Mouse (Mus musculus): ENCODE results near the gene Gbp3. TPM values are rescaled to one million over a fixed set of nuclear protein-coding genes. Genes with fewer than 3 reads are reported as not detected.
A peak's percentile ranks its signal among the peaks of the same experiment; 100 is the strongest.

Gbp3 gene
- total RNA-seq, 1 experiment from 2014 or later = 55.3 TPM

GRCm38 (mm10) chr3:142570738-142571137 lies 10.9 kb downstream of the Gbp3 start:
- no peak for ATAC-seq (replicated peaks in 1 of 2; ENCODE audit: insufficient read depth in 1 of 2, low FRiP score in 2 of 2, low TSS enrichment in 1 of 2, low read depth in 1 of 2, poor library complexity in 2 of 2, severe bottlenecking in 2 of 2)

GRCm38 (mm10) chr3:142577108-142577507 lies 17.3 kb downstream of the Gbp3 start:
- 0 out of 4 replicates have a peak, but pooled peaks of 1 of the 2 experiments have one; percentile 27 for ATAC-seq (replicated peaks in 1 of 2; ENCODE audit: insufficient read depth in 1 of 2, low FRiP score in 2 of 2, low TSS enrichment in 1 of 2, low read depth in 1 of 2, poor library complexity in 2 of 2, severe bottlenecking in 2 of 2)

- no peak for ATAC-seq (replicated peaks in 1 of 2; ENCODE audit: insufficient read depth in 1 of 2, low FRiP score in 2 of 2, low TSS enrichment in 1 of 2, low read depth in 1 of 2, poor library complexity in 2 of 2, severe bottlenecking in 2 of 2)
Measured at GRCm38 (mm10) chr3:142578342-142578741, 18.5 kb downstream of the Gbp3 start.

- ATAC-seq (replicated peaks in 1 of 2; ENCODE audit: insufficient read depth in 1 of 2, low FRiP score in 2 of 2, low TSS enrichment in 1 of 2, low read depth in 1 of 2, poor library complexity in 2 of 2, severe bottlenecking in 2 of 2) = no peak
Measured at GRCm38 (mm10) chr3:142583067-142583466, 23.2 kb downstream of the Gbp3 start.

- no peak for ATAC-seq (replicated peaks in 1 of 2; ENCODE audit: insufficient read depth in 1 of 2, low FRiP score in 2 of 2, low TSS enrichment in 1 of 2, low read depth in 1 of 2, poor library complexity in 2 of 2, severe bottlenecking in 2 of 2)
Measured at GRCm38 (mm10) chr3:142587386-142587785, 27.6 kb downstream of the Gbp3 start.

GRCm38 (mm10) chr3:142588888-142589287 lies 29.1 kb downstream of the Gbp3 start:
- no peak for ATAC-seq (replicated peaks in 1 of 2; ENCODE audit: insufficient read depth in 1 of 2, low FRiP score in 2 of 2, low TSS enrichment in 1 of 2, low read depth in 1 of 2, poor library complexity in 2 of 2, severe bottlenecking in 2 of 2)

GRCm38 (mm10) chr3:142590431-142591067 lies 30.7 kb downstream of the Gbp3 start:
- ATAC-seq (replicated peaks in 1 of 2; ENCODE audit: insufficient read depth in 1 of 2, low FRiP score in 2 of 2, low TSS enrichment in 1 of 2, low read depth in 1 of 2, poor library complexity in 2 of 2, severe bottlenecking in 2 of 2) = no peak

GRCm38 (mm10) chr3:142594547-142594946 lies 34.7 kb downstream of the Gbp3 start, which contains the start of gene Gbp2b:
Gbp2b (plus strand) TSS chr3:142594847.
- ATAC-seq (replicated peaks in 1 of 2; ENCODE audit: insufficient read depth in 1 of 2, low FRiP score in 2 of 2, low TSS enrichment in 1 of 2, low read depth in 1 of 2, poor library complexity in 2 of 2, severe bottlenecking in 2 of 2) = no peak

GRCm38 (mm10) chr3:142597923-142598322 lies 38.1 kb downstream of the Gbp3 start:
- no peak for ATAC-seq (replicated peaks in 1 of 2; ENCODE audit: insufficient read depth in 1 of 2, low FRiP score in 2 of 2, low TSS enrichment in 1 of 2, low read depth in 1 of 2, poor library complexity in 2 of 2, severe bottlenecking in 2 of 2)

GRCm38 (mm10) chr3:142601675-142602074 lies 41.8 kb downstream of the Gbp3 start:
- no peak for ATAC-seq (replicated peaks in 1 of 2; ENCODE audit: insufficient read depth in 1 of 2, low FRiP score in 2 of 2, low TSS enrichment in 1 of 2, low read depth in 1 of 2, poor library complexity in 2 of 2, severe bottlenecking in 2 of 2)

GRCm38 (mm10) chr3:142618658-142619057 lies 58.8 kb downstream of the Gbp3 start:
- no peak for ATAC-seq (replicated peaks in 1 of 2; ENCODE audit: insufficient read depth in 1 of 2, low FRiP score in 2 of 2, low TSS enrichment in 1 of 2, low read depth in 1 of 2, poor library complexity in 2 of 2, severe bottlenecking in 2 of 2)

- 0 out of 4 replicates have a peak, but pooled peaks of 1 of the 2 experiments have one; percentile 24 for ATAC-seq (replicated peaks in 1 of 2; ENCODE audit: insufficient read depth in 1 of 2, low FRiP score in 2 of 2, low TSS enrichment in 1 of 2, low read depth in 1 of 2, poor library complexity in 2 of 2, severe bottlenecking in 2 of 2)
Measured at GRCm38 (mm10) chr3:142619606-142620005, 59.8 kb downstream of the Gbp3 start.

GRCm38 (mm10) chr3:142620111-142620955 lies 60.5 kb downstream of the Gbp3 start, which contains the start of gene Gbp2:
Gbp2 (plus strand) TSS chr3:142620602.
- peak; percentile 62 to 80; a peak in 3 of 4 replicates for ATAC-seq (replicated peaks in 1 of 2; ENCODE audit: insufficient read depth in 1 of 2, low FRiP score in 2 of 2, low TSS enrichment in 1 of 2, low read depth in 1 of 2, poor library complexity in 2 of 2, severe bottlenecking in 2 of 2)

- ATAC-seq (replicated peaks in 1 of 2; ENCODE audit: insufficient read depth in 1 of 2, low FRiP score in 2 of 2, low TSS enrichment in 1 of 2, low read depth in 1 of 2, poor library complexity in 2 of 2, severe bottlenecking in 2 of 2) = peak; percentile 78 to 82
Measured at GRCm38 (mm10) chr3:142620956-142621562, 61.2 kb downstream of the Gbp3 start.

Other genes with a start within 250 kb of the Gbp3 start
- gene Pdlim5, start 164.3 kb upstream of the Gbp3 start, total RNA-seq (2017) = 16.3 and 17.2 TPM in 2 replicates
- 18.6 and 24.2 TPM in 2 replicates for gene Gbp5, start 66.0 kb upstream of the Gbp3 start, total RNA-seq (2017)
- gene Gbp7, start 29.7 kb upstream of the Gbp3 start, total RNA-seq (2017) = 61.7 and 63.0 TPM in 2 replicates
- gene Gbp2b, start 34.8 kb downstream of the Gbp3 start, total RNA-seq (2017) = not detected in 2 replicates
- 67.2 and 88.6 TPM in 2 replicates for gene Gbp2, start 60.6 kb downstream of the Gbp3 start, total RNA-seq (2017)
- 21.3 and 25.3 TPM in 2 replicates for gene Kyat3, start 141.0 kb downstream of the Gbp3 start, total RNA-seq (2017)
- gene Gtf2b, start 205.0 kb downstream of the Gbp3 start, total RNA-seq (2017) = 136 and 166 TPM in 2 replicates